Mouse (Mus musculus) embryo, embryonic 9.5 days (tissue): ENCODE data around the gene Resp18.

Experiments
- DNase-seq: peaks from one replicate; pipeline ENCODE4 v3.0.0-alpha.2; 2017; ENCODE audit errors: extremely low spot score

Resp18 gene

GRCm38 (mm10) chr1:75277195-75278188 lies 723 bp downstream of the Resp18 start:
- DNase-seq = peak; percentile 62

GRCm38 (mm10) chr1:75264091-75264880 lies 13.9 kb downstream of the Resp18 start, which contains the start of gene Ptprn:
TSS of gene Ptprn (minus strand) at chr1:75264502.
- DNase-seq = no peak

GRCm38 (mm10) chr1:75262969-75263951 lies 15.0 kb downstream of the Resp18 start:
- peak; percentile 74 for DNase-seq

- DNase-seq = no peak
Measured at GRCm38 (mm10) chr1:75261278-75261677, 16.9 kb downstream of the Resp18 start.

GRCm38 (mm10) chr1:75255516-75256046 lies 22.6 kb downstream of the Resp18 start:
- no peak for DNase-seq

- no peak for DNase-seq
Measured at GRCm38 (mm10) chr1:75254625-75255013, 23.6 kb downstream of the Resp18 start.

GRCm38 (mm10) chr1:75253849-75254624 lies 24.2 kb downstream of the Resp18 start:
- DNase-seq = peak; percentile 73

- DNase-seq = no peak
Measured at GRCm38 (mm10) chr1:75253029-75253428, 25.2 kb downstream of the Resp18 start.

- DNase-seq = no peak
Measured at GRCm38 (mm10) chr1:75252308-75252707, 25.9 kb downstream of the Resp18 start.

GRCm38 (mm10) chr1:75251112-75251970 lies 26.9 kb downstream of the Resp18 start:
- DNase-seq = peak; percentile 74

- no peak for DNase-seq
Measured at GRCm38 (mm10) chr1:75250498-75250897, 27.7 kb downstream of the Resp18 start.

- DNase-seq = no peak
Measured at GRCm38 (mm10) chr1:75248041-75248772, 30.0 kb downstream of the Resp18 start.

- no peak for DNase-seq
Measured at GRCm38 (mm10) chr1:75247071-75247930, 30.9 kb downstream of the Resp18 start.

GRCm38 (mm10) chr1:75244836-75245235 lies 33.4 kb downstream of the Resp18 start:
- peak; percentile 45 for DNase-seq

- DNase-seq = no peak
Measured at GRCm38 (mm10) chr1:75244175-75244826, 33.9 kb downstream of the Resp18 start.

GRCm38 (mm10) chr1:75243411-75243810 lies 34.8 kb downstream of the Resp18 start:
- no peak for DNase-seq

- no peak for DNase-seq
Measured at GRCm38 (mm10) chr1:75239591-75239990, 38.6 kb downstream of the Resp18 start.
